Mouse (Mus musculus): Measurements from ENCODE around the gene P2ry13.

Gene P2ry13

GRCm38 (mm10) chr3:59197329-59197948 is 13.2 kb downstream of the P2ry13 start:
- no peak for DNase-seq (ENCODE audit: low spot score in 2 of 2)

GRCm38 (mm10) chr3:59194938-59195337 is 15.7 kb downstream of the P2ry13 start, which contains the start of gene Gpr87:
Gene Gpr87 (minus strand): TSS chr3:59195104.
- no peak for DNase-seq (ENCODE audit: low spot score in 2 of 2)

DNA sequence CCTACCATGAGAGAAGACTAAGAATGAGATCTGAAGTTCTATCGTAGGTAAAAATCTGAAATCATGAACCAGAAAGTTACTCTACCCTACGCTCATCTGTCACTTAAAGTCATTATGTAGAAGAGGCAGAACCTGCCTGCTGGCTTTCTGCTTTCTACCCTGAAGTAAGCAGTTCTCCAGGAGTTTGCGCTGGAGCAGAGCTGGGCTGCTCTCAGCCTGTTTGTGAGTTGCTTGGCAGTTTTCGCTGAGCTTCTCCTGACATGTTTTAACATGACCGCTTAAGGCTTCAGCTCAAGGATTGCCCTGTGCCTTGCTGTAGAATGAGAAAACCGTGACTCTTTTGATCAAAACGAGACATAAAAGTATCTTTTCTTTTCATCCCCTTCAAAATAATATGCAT is 16.6 kb downstream of the P2ry13 start:
- DNase-seq (ENCODE audit: low spot score in 2 of 2), result no peak

GRCm38 (mm10) chr3:59191674-59192073 is 19.0 kb downstream of the P2ry13 start:
- no peak for DNase-seq (ENCODE audit: low spot score in 2 of 2)

GRCm38 (mm10) chr3:59187336-59187735 is 23.3 kb downstream of the P2ry13 start:
- DNase-seq (ENCODE audit: low spot score in 2 of 2), result no peak

GRCm38 (mm10) chr3:59185662-59186061 is 25.0 kb downstream of the P2ry13 start:
- no peak for DNase-seq (ENCODE audit: low spot score in 2 of 2)

- no peak for DNase-seq (ENCODE audit: low spot score in 2 of 2)
Observed at GRCm38 (mm10) chr3:59182129-59182528, 28.6 kb downstream of the P2ry13 start.

DNA sequence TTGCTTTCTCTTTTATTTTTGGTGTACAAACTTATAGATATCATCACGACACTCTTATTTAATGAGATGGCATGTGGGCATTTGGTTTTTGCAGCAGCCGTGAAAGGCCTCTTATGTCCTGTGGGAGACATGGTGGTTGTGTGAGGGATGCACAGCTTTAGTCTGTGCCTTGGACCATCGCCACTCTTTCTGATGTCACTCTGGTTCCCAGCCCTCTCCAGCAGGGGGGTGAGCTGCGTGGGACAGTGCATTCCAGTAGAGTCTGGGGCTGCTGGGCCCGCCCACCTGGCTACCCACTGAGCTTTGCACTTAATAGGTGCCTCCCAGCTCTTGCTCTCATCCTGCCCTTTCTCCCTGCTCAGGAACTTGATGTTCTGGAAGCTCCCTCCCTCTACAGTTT is 29.5 kb downstream of the P2ry13 start:
- no peak for DNase-seq (ENCODE audit: low spot score in 2 of 2)

DNA sequence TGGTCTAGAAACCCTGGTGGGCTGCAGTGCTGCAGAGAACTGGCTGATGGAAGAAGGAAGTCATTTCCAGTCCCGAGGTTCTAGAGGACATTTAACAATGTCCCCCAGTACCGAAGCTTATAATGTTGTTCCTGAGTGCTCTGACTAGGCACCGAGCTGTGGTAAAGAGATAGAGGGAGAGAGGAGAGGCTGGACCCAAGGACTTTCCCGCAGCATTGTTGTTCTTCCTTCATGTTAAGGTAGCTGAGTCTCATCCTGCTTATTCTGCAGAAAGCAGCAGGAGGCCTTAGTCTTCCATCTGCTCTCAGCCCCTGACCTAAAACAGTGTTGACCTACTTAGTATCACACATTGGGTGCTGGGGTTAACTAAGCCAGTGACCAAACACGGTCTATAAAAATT is 33.8 kb downstream of the P2ry13 start:
- DNase-seq (ENCODE audit: low spot score in 2 of 2), result no peak

DNA sequence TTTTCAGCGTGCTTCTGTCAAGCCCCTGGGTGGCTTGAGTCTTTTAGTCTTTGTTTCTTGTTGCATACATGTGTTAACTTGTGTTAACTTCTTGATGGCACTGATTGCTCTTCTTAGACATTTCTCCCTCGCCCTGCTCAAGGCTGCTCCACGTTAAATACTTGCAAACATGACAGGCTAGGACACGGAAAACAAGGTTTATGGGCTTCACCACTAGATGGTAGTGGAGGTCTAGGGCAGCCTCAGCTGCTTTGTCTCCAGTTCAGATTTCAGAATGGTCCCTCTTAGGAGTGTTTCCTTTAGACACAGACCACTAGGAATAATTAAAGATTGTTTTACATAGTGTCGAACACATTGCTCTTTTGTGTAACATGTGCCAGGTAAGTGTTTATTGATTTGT is 35.4 kb downstream of the P2ry13 start:
- peak; percentile 21 to 40 for DNase-seq (ENCODE audit: low spot score in 2 of 2)

GRCm38 (mm10) chr3:59174426-59175154 is 36.1 kb downstream of the P2ry13 start:
- DNase-seq (ENCODE audit: low spot score in 2 of 2), result no peak

- no peak for DNase-seq (ENCODE audit: low spot score in 2 of 2)
Observed at GRCm38 (mm10) chr3:59169921-59170627, 40.6 kb downstream of the P2ry13 start.

DNA sequence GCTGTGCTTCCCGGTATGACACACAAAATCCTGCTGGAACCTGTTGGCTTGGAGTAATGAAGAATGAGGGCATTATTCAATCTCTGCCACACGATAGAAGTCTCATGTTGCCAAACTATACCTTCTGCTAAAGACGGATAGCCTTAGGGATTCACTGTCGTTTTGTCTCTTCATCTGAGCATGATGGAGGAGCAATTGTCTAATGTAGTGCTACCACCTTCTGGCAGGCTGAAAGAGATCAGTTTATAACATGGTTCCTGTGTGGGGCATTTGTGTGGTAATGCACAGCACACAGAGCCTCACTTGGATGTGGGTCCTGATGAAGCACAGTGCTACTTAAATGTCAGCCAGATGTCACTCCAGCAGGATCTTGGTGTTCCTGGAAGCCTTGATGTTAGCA is 41.5 kb downstream of the P2ry13 start:
- DNase-seq (ENCODE audit: low spot score in 2 of 2), result no peak

GRCm38 (mm10) chr3:59168476-59168875 is 42.2 kb downstream of the P2ry13 start:
- no peak for DNase-seq (ENCODE audit: low spot score in 2 of 2)

- DNase-seq (ENCODE audit: low spot score in 2 of 2), result no peak
Observed at GRCm38 (mm10) chr3:59167417-59168054, 43.1 kb downstream of the P2ry13 start.

GRCm38 (mm10) chr3:59160465-59160864 is 50.2 kb downstream of the P2ry13 start:
- DNase-seq (ENCODE audit: low spot score in 2 of 2), result no peak
